1 mouse cellular context compared by ENCODE assay signal in genomic region chr12:82285018-82285417, GRCm38 (mm10).
TF ChIP-seq lines count a peak whose summit lies in the region.

No protein-coding gene starts in this region.

TF ChIP-seq in CH12.LX, 34 proteins besides CTCF, POLR2A, EP300 and RAD21 (continued from another document):
- TF ChIP-seq GABPA (IDR thresholded peaks at IDR 0.05; ENCODE audit: insufficient replicate concordance, low read depth, low read length) = no peak
- no peak for TF ChIP-seq CHD2 (IDR thresholded peaks at IDR 0.05; ENCODE audit: low read length)
- TF ChIP-seq E2F4 (IDR thresholded peaks at IDR 0.05; ENCODE audit: insufficient replicate concordance, low read depth, low read length) = no peak
- TF ChIP-seq NELFE (IDR thresholded peaks at IDR 0.05; ENCODE audit: low read depth, low read length) = no peak
- no peak for TF ChIP-seq ZC3H11A (IDR thresholded peaks at IDR 0.05; ENCODE audit: low read depth, low read length)
- no peak for TF ChIP-seq ETS1 (conservative IDR thresholded peaks at IDR 0.05; ENCODE audit: low read depth, low read length)
- TF ChIP-seq TCF12 (IDR thresholded peaks at IDR 0.05; ENCODE audit: low read depth, low read length) = no peak
- TF ChIP-seq HCFC1 (IDR thresholded peaks at IDR 0.05; ENCODE audit: low read depth, low read length) = no peak
- no peak for TF ChIP-seq TBP (conservative IDR thresholded peaks at IDR 0.05; ENCODE audit: low read depth, low read length)
- no peak for TF ChIP-seq JUND (conservative IDR thresholded peaks at IDR 0.05; ENCODE audit: low read depth, low read length)
- TF ChIP-seq USF2 (conservative IDR thresholded peaks at IDR 0.05; ENCODE audit: low read depth, low read length) = no peak
